Mouse (Mus musculus) ES-E14 (cell line): ENCODE data around the gene 1700025G04Rik. TPM values are rescaled to one million over a fixed set of nuclear protein-coding genes. Genes with fewer than 3 reads are reported as not detected.

Source experiments
- DNase-seq: peaks from one replicate; pipeline ENCODE4 v3.0.0-alpha.2; 2013; ENCODE audit warnings: low read depth, low spot score
- H3K27ac ChIP-seq: 2 replicates; pipeline ENCODE4 v1.5.1; 2012; ENCODE audit warnings: low read depth, mild to moderate bottlenecking, low read length, moderate library complexity, mixed read lengths; ENCODE audit not compliant: poor library complexity, insufficient read depth, severe bottlenecking
- H3K36me3 ChIP-seq: 2 replicates; pipeline ENCODE4 v1.6.1; 2012; ENCODE audit warnings: mild to moderate bottlenecking, low read length, moderate library complexity, mixed read lengths; ENCODE audit not compliant: control insufficient read depth, poor library complexity, insufficient read depth, severe bottlenecking
- H3K4me1 ChIP-seq, 2 experiments: fragments of 150-350 bp in 1 of 2; sonication (generic) in 1 of 2; 2 replicates each; pipeline ENCODE4 v1.6.1; 2012; ENCODE audit warnings: low read length in 2 of 2, mild to moderate bottlenecking in 1 of 2, mixed read lengths in 1 of 2; ENCODE audit not compliant: control insufficient read depth in 2 of 2, insufficient read depth in 2 of 2, poor library complexity in 1 of 2
- H3K4me3 ChIP-seq, 2 experiments: fragments of 150-350 bp in 1 of 2; sonication (generic) in 1 of 2; 2 replicates each; pipeline ENCODE4 v1.5.1; 2012; ENCODE audit warnings: low read length in 2 of 2, low read depth in 1 of 2, mild to moderate bottlenecking in 1 of 2, mixed read lengths in 1 of 2; ENCODE audit not compliant: insufficient read depth in 1 of 2, poor library complexity in 1 of 2, severe bottlenecking in 1 of 2
- H3K9ac ChIP-seq: 2 replicates; pipeline ENCODE4 v1.6.1; 2012; ENCODE audit warnings: low read depth, mild to moderate bottlenecking, low read length, mixed read lengths; ENCODE audit not compliant: poor library complexity, insufficient read depth, severe bottlenecking
- H3K9me3 ChIP-seq: fragments of 150-350 bp; sonication (generic); 2 replicates; pipeline ENCODE4 v1.6.1; 2012; ENCODE audit warnings: low read depth, mild to moderate bottlenecking, low read length; ENCODE audit not compliant: control insufficient read depth, insufficient read depth
- CHD2 ChIP-seq: IDR thresholded peaks from 2 replicates; pipeline ENCODE4 v1.6.1; 2014; ENCODE audit warnings: mild to moderate bottlenecking, low read depth, low read length, inconsistent platforms
- HCFC1 ChIP-seq: IDR thresholded peaks from 2 replicates; pipeline ENCODE4 v1.6.1; 2012; ENCODE audit warnings: low read length, inconsistent platforms, borderline replicate concordance; ENCODE audit not compliant: insufficient read depth
- MAFK ChIP-seq: IDR thresholded peaks from 2 replicates; pipeline ENCODE4 v1.6.1; 2014; ENCODE audit warnings: mild to moderate bottlenecking, low read depth, low read length, inconsistent platforms; ENCODE audit not compliant: insufficient read depth
- ZC3H11A ChIP-seq: IDR thresholded peaks from 2 replicates; pipeline ENCODE4 v1.6.1; 2012; ENCODE audit warnings: low read depth, mild to moderate bottlenecking, inconsistent platforms, low read length, borderline replicate concordance
- ZNF384 ChIP-seq: IDR thresholded peaks from 2 replicates; pipeline ENCODE4 v1.6.1; 2012; ENCODE audit warnings: low read depth, low read length, inconsistent platforms
- in situ Hi-C, 2 experiments: fragments of 600-800 bp; cut with MboI; formaldehyde crosslinking; loops; one replicate each; pipeline ENCODE4 v1.15.1; 2025; ENCODE audit warnings: low sequenced_read_pairs in 2 of 2, inconsistent platforms in 1 of 2; ENCODE audit not compliant: unreplicated experiment in 2 of 2
- total RNA-seq: library from RNA; depleted of rRNA; stranded (reverse); fragments of 300-350 nt; gene quantifications from 2 replicates; pipeline ENCODE4 v1.2.3, GENCODE M21; 2012

Gene 1700025G04Rik
- total RNA-seq, 1 experiment, result 2.1 TPM

- Histone ChIP-seq H3K4me3 (no peak overlapping the region), H3K27ac (no peak overlapping the region), H3K36me3 (no peaks in the 10 kb centered on the region), H3K4me1 (0 out of 4 replicates have a peak, but pooled peaks cover 0 to 3% of the 10 kb centered on the region in 2 experiments), H3K9ac (no peak overlapping the region), H3K9me3 (no peaks in the 10 kb centered on the region)
- in situ Hi-C loops, result no loop called here
- TF ChIP-seq ZC3H11A, result no peak
- TF ChIP-seq HCFC1, result no peak
- no peak for TF ChIP-seq MAFK
- no peak for TF ChIP-seq CHD2
- TF ChIP-seq ZNF384, result no peak
- no peak for DNase-seq
Measured at GRCm38 (mm10) chr1:151872971-151873370, 217.0 kb downstream of the 1700025G04Rik start.

GRCm38 (mm10) chr1:151864326-151864725 is 225.6 kb downstream of the 1700025G04Rik start:
- no peak overlapping the region for H3K9ac ChIP-seq
- H3K9me3 ChIP-seq, result no peaks in the 10 kb centered on the region
- peaks cover 0 to 2% of the 10 kb centered on the region in 2 experiments; a peak in 1 of 4 replicates for H3K4me1 ChIP-seq
- no peaks in the 10 kb centered on the region for H3K36me3 ChIP-seq
- no peak for DNase-seq
- no peak overlapping the region for H3K27ac ChIP-seq
- in situ Hi-C loops, result no loop called here
- H3K4me3 ChIP-seq, result no peak overlapping the region
- TF ChIP-seq ZC3H11A, result no peak
- no peak for TF ChIP-seq HCFC1
- TF ChIP-seq ZNF384, result no peak
- TF ChIP-seq CHD2, result no peak
- TF ChIP-seq MAFK, result no peak

GRCm38 (mm10) chr1:151863797-151864147 is 226.2 kb downstream of the 1700025G04Rik start:
- H3K36me3 ChIP-seq, result no peaks in the 10 kb centered on the region
- peaks cover 0 to 2% of the 10 kb centered on the region in 2 experiments; a peak in 1 of 4 replicates for H3K4me1 ChIP-seq
- in situ Hi-C loops, result no loop called here
- no peak overlapping the region for H3K27ac ChIP-seq
- H3K4me3 ChIP-seq, result no peak overlapping the region
- no peaks in the 10 kb centered on the region for H3K9me3 ChIP-seq
- no peak for DNase-seq
- no peak overlapping the region for H3K9ac ChIP-seq
- TF ChIP-seq ZNF384 (no peak), HCFC1 (no peak)

GRCm38 (mm10) chr1:151863135-151863796 is 226.7 kb downstream of the 1700025G04Rik start:
- TF ChIP-seq MAFK (no peak), ZNF384 (no peak), CHD2 (no peak), ZC3H11A (no peak), HCFC1 (no peak)
- H3K4me1 ChIP-seq, result peaks cover 0 to 2% of the 10 kb centered on the region in 2 experiments; a peak in 1 of 4 replicates
- DNase-seq, result no peak
- no peaks in the 10 kb centered on the region for H3K36me3 ChIP-seq
- no peak overlapping the region for H3K9ac ChIP-seq
- H3K4me3 ChIP-seq, result no peak overlapping the region
- in situ Hi-C loops, result no loop called here
- no peaks in the 10 kb centered on the region for H3K9me3 ChIP-seq
- H3K27ac ChIP-seq, result no peak overlapping the region

- Histone ChIP-seq H3K9ac (no peak overlapping the region), H3K9me3 (no peaks in the 10 kb centered on the region), H3K36me3 (no peaks in the 10 kb centered on the region), H3K27ac (no peak overlapping the region), H3K4me3 (no peak overlapping the region), H3K4me1 (peaks cover 0 to 2% of the 10 kb centered on the region in 2 experiments; a peak in 1 of 4 replicates)
- in situ Hi-C loops, result no loop called here
- DNase-seq, result no peak
- TF ChIP-seq CHD2 (no peak), MAFK (no peak), ZNF384 (no peak), ZC3H11A (no peak), HCFC1 (no peak)
Measured at GRCm38 (mm10) chr1:151862109-151862508, 227.8 kb downstream of the 1700025G04Rik start.
